Mouse (Mus musculus) embryonic stem cell, embryonic (primary cell): Measurements from ENCODE around the gene Gm45717.
"Not testable (repeated sequence)": the region's sequence is repeated elsewhere in the genome, so short reads cannot be mapped to it uniquely, and the experiment has no call there.

Experiments
- CTCF ChIA-PET, 4 experiments: fragments of 300-600 bp in 2 of 4; fragments of 350-600 bp in 2 of 4; sonication (Branson Sonifier 250); formaldehyde crosslinking; loops; one replicate each; lab custom pipeline; 2022; ENCODE audit warnings: inconsistent platforms in 2 of 4; lab: Charles Lee
- POLR2A ChIA-PET, 4 experiments: fragments of 300-600 bp in 2 of 4; fragments of 350-600 bp in 2 of 4; sonication (Branson Sonifier 250); formaldehyde crosslinking; loops; one replicate each; lab custom pipeline; 2022; ENCODE audit warnings: antibody characterized with exemption in 4 of 4, inconsistent platforms in 1 of 4; lab: Charles Lee

Gene Gm45717

DNA sequence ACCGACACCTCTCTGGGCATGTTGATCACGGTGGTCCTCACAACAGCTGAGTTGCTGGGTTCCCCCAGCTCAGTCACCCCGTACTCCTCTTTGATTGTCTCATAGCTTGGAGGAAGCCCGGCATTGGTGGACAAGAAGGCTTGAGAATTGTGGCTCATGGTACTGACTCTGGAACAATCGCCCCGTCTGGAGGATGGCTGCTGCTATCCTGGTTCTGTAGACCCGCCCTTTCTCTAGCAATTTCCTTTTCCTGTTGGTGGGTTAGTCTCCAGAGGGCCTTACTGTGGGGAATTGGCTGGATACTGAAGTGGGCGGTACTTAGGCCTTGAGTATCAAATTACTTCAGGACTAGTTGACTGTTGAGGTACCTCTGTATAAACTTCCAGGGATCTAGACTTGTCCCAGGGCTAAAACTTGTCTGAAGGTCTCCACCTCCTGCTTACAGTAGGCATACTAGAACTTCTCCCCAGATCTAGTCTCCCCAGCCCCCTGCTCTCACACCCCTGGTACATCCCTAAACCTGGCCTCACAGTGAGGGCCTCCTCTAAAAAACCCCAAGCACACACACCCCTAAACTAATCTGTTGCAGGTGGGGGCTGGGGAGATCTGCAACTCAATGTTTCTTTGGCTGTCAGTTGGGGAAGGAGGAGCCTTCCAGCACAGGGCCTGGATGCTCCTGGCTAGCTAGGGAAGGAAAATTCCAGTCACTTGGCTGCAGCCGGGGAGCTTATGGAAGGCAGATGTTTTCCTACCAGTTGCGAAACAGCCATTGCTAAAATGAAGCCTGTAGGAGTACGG lies at the start of gene Gm45717, which contains the start of gene Ifitm2:
TSS of gene Gm45717 (minus strand) at position 180 of the 798 bp plus-strand sequence.
TSS of gene Ifitm2 (minus strand) at position 230 of the 798 bp plus-strand sequence.
- POLR2A ChIA-PET = interaction anchor here (0.6 to 7.8 kb wide), 36 partner anchors 12 to 450 kb away, joined by 3 to 79 read pairs (median 4); partner anchors contain the start of genes Ifitm1 (in 2 of the 4), Pgghg (in 2 of the 4), Psmd13 (in 2 of the 4) and Sirt3 (in 2 of the 4)
- CTCF ChIA-PET = interaction anchor here in 1 of 4 experiments (1.2 to 1.5 kb wide), 3 partner anchors 12 to 92 kb away, joined by 3 to 7 read pairs (median 3); no protein-coding TSS in a partner anchor

GRCm38 (mm10) chr7:141003248-141004010 lies 47.7 kb upstream of the Gm45717 start:
- ChIA-PET POLR2A (interaction anchor here in 1 of 4 experiments (1.0 kb wide), 1 partner anchor 13 kb away, joined by 3 read pairs; no protein-coding TSS in a partner anchor), CTCF (interaction anchor here in 1 of 4 experiments (0.6 kb wide), 1 partner anchor 48 kb away, joined by 3 read pairs; no protein-coding TSS in a partner anchor)

GRCm38 (mm10) chr7:141000881-141001708 lies 45.4 kb upstream of the Gm45717 start:
- ChIA-PET POLR2A (interaction anchor here in 3 of 4 experiments (0.5 to 1.4 kb wide), 5 partner anchors 12 to 62 kb away, joined by 3 to 7 read pairs (median 5); no protein-coding TSS in a partner anchor), CTCF (interaction anchor here in 1 of 4 experiments (0.7 kb wide), 1 partner anchor 42 kb away, joined by 3 read pairs; no protein-coding TSS in a partner anchor)

GRCm38 (mm10) chr7:140998853-140999700 lies 43.3 kb upstream of the Gm45717 start:
- ChIA-PET CTCF (interaction anchor here in 1 of 4 experiments (0.7 kb wide), 1 partner anchor 52 kb away, joined by 3 read pairs; no protein-coding TSS in a partner anchor), POLR2A (interaction anchor here in 1 of 4 experiments (0.7 to 0.8 kb wide), 2 partner anchors 42 to 43 kb away, joined by 3 to 4 read pairs; no protein-coding TSS in a partner anchor)

- ChIA-PET POLR2A (interaction anchor here in 1 of 4 experiments (1.2 kb wide), 1 partner anchor 34 kb away, joined by 3 read pairs; no protein-coding TSS in a partner anchor), CTCF (interaction anchor here in 3 of 4 experiments (0.6 to 1.7 kb wide), 4 partner anchors 13 to 89 kb away, joined by 3 to 4 read pairs (median 4); no protein-coding TSS in a partner anchor)
These were observed 42.1 kb upstream of the Gm45717 start for GRCm38 (mm10) chr7:140997817-140998216.

DNA sequence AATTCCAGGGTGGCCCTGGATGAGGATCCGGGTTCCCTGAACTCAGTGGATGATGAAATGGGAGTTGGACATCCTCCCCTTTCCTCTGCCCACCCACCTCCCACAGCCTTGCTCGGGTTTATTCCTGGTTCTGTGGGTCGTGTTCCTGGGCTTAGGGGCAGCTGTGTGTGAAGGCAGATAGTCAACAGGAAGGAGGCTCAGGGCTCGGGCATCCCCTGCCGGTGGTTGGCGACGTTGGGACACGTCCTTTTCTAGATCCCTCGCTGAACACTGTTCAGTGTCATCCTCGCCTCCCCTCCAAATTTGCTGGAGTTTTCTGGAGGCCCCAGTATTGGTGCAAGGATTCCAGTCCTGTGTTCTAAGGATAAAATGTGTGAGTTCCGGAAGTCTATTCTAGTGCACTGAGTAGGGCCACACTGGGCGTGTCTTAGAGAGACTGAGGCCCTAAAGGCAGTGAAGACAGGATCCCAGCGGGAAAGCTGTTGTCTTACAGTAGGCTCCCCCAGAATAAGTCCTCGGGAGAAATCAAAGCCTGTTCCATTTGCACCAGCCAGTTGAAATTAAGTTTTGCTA lies 35.5 kb upstream of the Gm45717 start:
- POLR2A ChIA-PET = interaction anchor here (0.6 to 4.6 kb wide), 12 partner anchors 9 to 1778 kb away, joined by 3 to 26 read pairs (median 5); no protein-coding TSS in a partner anchor
- CTCF ChIA-PET = interaction anchor here in 3 of 4 experiments (0.5 to 2.5 kb wide), 5 partner anchors 17 to 75 kb away, joined by 3 to 11 read pairs (median 5); partner anchors contain the start of gene Ifitm1 (in 1 of the 3)

DNA sequence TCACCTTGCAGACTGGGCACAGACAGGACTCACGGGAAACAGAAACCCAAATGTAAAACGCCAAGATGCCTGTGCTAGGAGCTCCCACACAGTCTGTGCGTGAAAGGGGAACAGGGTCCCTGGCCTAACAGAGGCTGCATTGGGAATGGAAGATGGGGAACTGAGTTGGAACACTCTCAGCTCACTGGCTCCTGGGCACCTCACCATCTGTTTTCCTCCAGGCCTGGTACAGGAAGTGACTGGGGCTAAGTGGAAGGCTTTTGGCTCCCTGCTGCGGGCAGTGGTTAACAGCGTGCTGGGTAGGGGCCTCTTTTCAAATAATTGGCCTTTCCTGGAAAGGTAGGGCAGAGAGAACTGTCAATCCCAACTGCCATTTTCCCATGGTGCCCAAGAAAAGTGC lies 34.9 kb upstream of the Gm45717 start:
- CTCF ChIA-PET = interaction anchor here in 3 of 4 experiments (0.6 to 2.5 kb wide), 5 partner anchors 18 to 140 kb away, joined by 3 to 11 read pairs (median 5); partner anchors contain the start of gene Ifitm1 (in 1 of the 3)

GRCm38 (mm10) chr7:140990185-140990584 lies 34.4 kb upstream of the Gm45717 start:
- CTCF ChIA-PET = interaction anchor here in 3 of 4 experiments (0.6 to 2.5 kb wide), 6 partner anchors 18 to 139 kb away, joined by 3 to 11 read pairs (median 5); partner anchors contain the start of gene Ifitm1 (in 1 of the 3)

More for the DNA sequence above, 34.9 kb upstream of the Gm45717 start:
- POLR2A ChIA-PET = interaction anchor here (0.6 to 4.6 kb wide), 23 partner anchors 8 to 1777 kb away, joined by 3 to 26 read pairs (median 4); partner anchors contain the start of genes Gm45785 (in 1 of the 4) and Ric8a (in 1 of the 4)

DNA sequence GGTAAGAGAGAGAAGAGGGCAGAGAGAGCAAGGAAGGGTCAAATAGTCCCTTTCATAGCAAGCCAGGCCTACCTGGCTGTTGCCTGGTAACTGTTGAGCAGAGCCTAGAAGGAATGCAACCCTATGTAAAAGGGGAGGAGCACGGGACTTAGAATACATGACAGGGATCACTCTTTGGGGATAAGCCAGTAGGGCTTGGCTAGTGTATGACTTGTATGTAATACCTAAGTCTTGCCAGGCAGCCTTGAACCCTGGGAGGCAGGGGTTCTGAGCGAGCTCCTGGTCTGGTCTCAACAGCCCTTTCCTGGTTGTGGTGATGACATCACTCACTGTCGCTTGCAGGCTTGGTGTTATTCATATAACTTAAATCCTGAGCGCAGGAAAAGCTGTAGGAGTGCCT lies 33.3 kb upstream of the Gm45717 start:
- POLR2A ChIA-PET = interaction anchor here in 3 of 4 experiments (0.6 to 4.6 kb wide), 18 partner anchors 12 to 872 kb away, joined by 3 to 26 read pairs (median 4); partner anchors contain the start of genes Psmd13 (in 1 of the 3), Ptdss2 (in 1 of the 3) and Sirt3 (in 1 of the 3)
- CTCF ChIA-PET = interaction anchor here in 2 of 4 experiments (0.8 to 2.5 kb wide), 5 partner anchors 19 to 86 kb away, joined by 3 to 11 read pairs (median 4); no protein-coding TSS in a partner anchor

More at GRCm38 (mm10) chr7:140990185-140990584, 34.4 kb upstream of the Gm45717 start:
- POLR2A ChIA-PET = interaction anchor here (0.7 to 4.6 kb wide), 34 partner anchors 8 to 1777 kb away, joined by 3 to 26 read pairs (median 4); partner anchors contain the start of genes Gm45785 (in 1 of the 4), Psmd13 (in 1 of the 4), Ptdss2 (in 1 of the 4) and Rassf7 (in 1 of the 4)

DNA sequence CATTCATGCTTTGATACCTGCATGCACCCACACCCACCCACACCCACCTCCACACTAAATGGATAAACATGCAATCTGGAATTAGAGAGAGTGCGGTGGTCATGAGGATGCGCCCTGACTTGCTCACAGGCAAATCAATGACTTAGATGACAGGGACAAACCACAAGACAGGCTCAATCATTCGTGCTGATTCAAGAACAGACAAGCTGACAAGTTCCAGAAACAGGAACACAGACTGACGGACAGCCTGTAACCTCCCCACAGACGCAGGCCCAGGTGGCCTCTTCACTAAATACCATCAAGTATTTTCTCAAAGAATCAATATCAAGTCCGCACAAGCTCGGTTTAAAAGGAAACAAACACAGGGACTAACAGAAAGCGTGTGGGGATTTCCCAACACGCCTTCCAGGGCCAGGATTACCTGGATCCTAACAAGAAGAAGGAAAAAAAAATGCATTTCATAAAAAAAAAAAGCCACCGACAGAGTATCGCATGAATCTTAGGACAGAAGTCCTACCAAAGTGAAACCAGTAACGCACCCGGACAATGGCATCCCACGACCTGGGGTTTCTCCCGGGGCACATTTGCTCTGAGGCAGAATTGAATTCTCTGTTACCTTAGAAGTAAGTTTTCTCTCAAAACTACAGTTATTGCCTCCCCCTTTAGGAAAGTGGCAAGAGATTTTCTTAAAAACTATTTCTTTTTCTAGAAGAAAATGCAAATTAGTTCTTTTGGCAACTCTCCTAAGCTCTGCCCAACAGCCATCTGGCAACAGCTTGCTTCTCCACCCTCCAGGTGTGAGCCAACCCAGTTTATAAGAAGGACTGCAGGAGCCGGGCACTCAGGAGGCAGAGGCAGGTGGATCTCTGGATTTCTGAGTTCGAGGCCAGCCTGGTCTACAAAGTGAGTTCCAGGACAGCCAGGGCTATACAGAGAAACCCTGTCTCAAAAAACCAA lies 31.7 kb upstream of the Gm45717 start:
- POLR2A ChIA-PET = interaction anchor here in 3 of 4 experiments (0.5 to 1.6 kb wide), 12 partner anchors 11 to 94 kb away, joined by 3 to 7 read pairs (median 3); no protein-coding TSS in a partner anchor
- CTCF ChIA-PET = interaction anchor here in 1 of 4 experiments (0.7 kb wide), 1 partner anchor 77 kb away, joined by 5 read pairs; no protein-coding TSS in a partner anchor

GRCm38 (mm10) chr7:140982971-140983370 lies 27.2 kb upstream of the Gm45717 start:
- POLR2A ChIA-PET = interaction anchor here (0.5 to 2.7 kb wide), 15 partner anchors 7 to 77 kb away, joined by 3 to 15 read pairs (median 5); partner anchors contain the start of gene Ifitm1 (in 1 of the 4)
- CTCF ChIA-PET = interaction anchor here in 3 of 4 experiments (1.0 to 1.5 kb wide), 4 partner anchors 15 to 66 kb away, joined by 3 to 6 read pairs (median 5); partner anchors contain the start of gene Ifitm1 (in 1 of the 3)

DNA sequence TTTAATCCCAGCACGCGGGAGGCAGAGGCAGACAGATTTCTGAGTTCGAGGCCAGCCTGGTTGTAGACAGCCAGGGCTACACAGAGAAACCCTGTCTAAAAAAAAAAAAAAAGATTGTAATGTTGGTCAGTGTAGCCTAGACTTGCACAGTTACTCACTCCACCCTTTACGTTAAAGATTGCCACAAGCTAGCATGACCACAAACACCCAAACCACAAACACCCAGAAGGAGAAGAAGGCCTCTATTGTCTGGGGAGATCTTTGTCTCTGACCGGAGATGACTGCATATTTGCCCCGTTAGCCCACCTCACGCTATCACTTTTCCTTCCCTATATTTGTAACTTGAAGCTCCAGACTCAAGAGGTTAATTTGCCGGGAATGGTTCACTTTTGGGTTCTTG lies 26.0 kb upstream of the Gm45717 start:
- ChIA-PET POLR2A (interaction anchor here in 3 of 4 experiments (0.6 to 2.7 kb wide), 22 partner anchors 8 to 196 kb away, joined by 3 to 15 read pairs (median 4); partner anchors contain the start of genes Ifitm1 (in 1 of the 3) and Rnh1 (in 1 of the 3)), CTCF (interaction anchor here in 1 of 4 experiments (1.2 to 1.5 kb wide), 2 partner anchors 14 to 67 kb away, joined by 6 read pairs; partner anchors contain the start of gene Ifitm1)

GRCm38 (mm10) chr7:140976720-140977119 lies 21.0 kb upstream of the Gm45717 start:
- CTCF ChIA-PET = not testable (repeated sequence)
- POLR2A ChIA-PET = interaction anchor here in 3 of 4 experiments (0.6 to 2.6 kb wide), 10 partner anchors 9 to 71 kb away, joined by 3 to 7 read pairs (median 3); no protein-coding TSS in a partner anchor
